Mouse (Mus musculus) kidney, adult 2 months (tissue): ENCODE measurements around the gene Adamtsl3. TPM values are rescaled to one million over a fixed set of nuclear protein-coding genes. Genes with fewer than 3 reads are reported as not detected.

Source experiments
- DNase-seq: peaks from one replicate; pipeline ENCODE4 v3.0.0; 2021
- H3K27ac ChIP-seq: fragments of 200-500 bp; 2 replicates; pipeline ENCODE4 v1.5.1; 2012; ENCODE audit warnings: low read depth, low read length, control low read depth, inconsistent platforms; ENCODE audit not compliant: insufficient read depth
- H3K27me3 ChIP-seq: fragments of 200-500 bp; replicated peaks from 2 replicates; pipeline ENCODE4 v1.6.1; 2012; ENCODE audit warnings: mild to moderate bottlenecking, moderate library complexity, low read length, inconsistent platforms; ENCODE audit not compliant: control insufficient read depth, insufficient read depth
- H3K36me3 ChIP-seq: fragments of 200-500 bp; 2 replicates; pipeline ENCODE4 v1.6.1; 2012; ENCODE audit warnings: mild to moderate bottlenecking, moderate library complexity, low read length, inconsistent platforms; ENCODE audit not compliant: control insufficient read depth, insufficient read depth
- H3K4me1 ChIP-seq: fragments of 200-500 bp; 2 replicates; pipeline ENCODE4 v1.6.1; 2011; ENCODE audit warnings: low read length; ENCODE audit not compliant: control insufficient read depth, insufficient read depth
- H3K4me3 ChIP-seq: fragments of 200-500 bp; 2 replicates; pipeline ENCODE4 v1.5.1; 2011; ENCODE audit warnings: mild to moderate bottlenecking, low read depth, low read length, control low read depth; ENCODE audit not compliant: insufficient read depth
- CTCF ChIP-seq: fragments of 200-500 bp; conservative IDR thresholded peaks from 2 replicates; pipeline ENCODE4 v1.5.1; 2011; ENCODE audit warnings: low read depth, mild to moderate bottlenecking, control low read depth, low read length, moderate library complexity, mixed read lengths; ENCODE audit not compliant: insufficient read depth, insufficient read length
- POLR2A ChIP-seq: fragments of 200-500 bp; IDR thresholded peaks from one replicate; pipeline ENCODE4 v1.6.1; 2011; ENCODE audit warnings: low read depth, low read length, control low read depth
- WGBS: fragments of 180-500 bp; shearing (Covaris S2); methylation state at CpG from one replicate; pipeline ENCODE4 v1.1.7; 2018; 5-methylcytosine and 5-hydroxymethylcytosine counted together
- polyA plus RNA-seq: library from polyadenylated mRNA; depleted of rRNA; stranded (reverse); fragments of >200 nt; gene quantifications from 2 replicates; pipeline ENCODE4 v1.2.3, GENCODE M21; 2012

Gene Adamtsl3
- polyA plus RNA-seq, 1 experiment = 0.41 TPM

DNA sequence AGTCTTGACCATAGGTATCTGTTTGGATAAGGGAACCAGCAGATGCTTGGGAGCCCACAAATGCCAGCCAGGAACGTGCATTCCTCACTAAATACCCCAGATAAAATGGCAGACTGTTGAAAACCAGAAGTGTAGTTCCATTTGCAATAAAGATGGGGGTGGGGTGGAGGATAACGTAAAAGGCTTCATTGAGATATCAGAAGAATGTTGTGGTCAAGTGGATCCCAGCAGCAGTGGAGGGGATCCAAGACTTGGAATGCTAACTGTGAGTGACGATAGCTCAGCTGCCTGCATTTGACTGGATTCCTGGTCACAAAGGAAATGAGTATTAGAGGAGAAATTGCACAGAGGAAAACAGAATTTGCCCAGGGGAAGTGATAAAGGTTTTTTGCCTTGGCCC is 87.1 kb downstream of the Adamtsl3 start:
- H3K36me3 ChIP-seq = no peaks in the 10 kb centered on the region
- no peak overlapping the region for H3K27ac ChIP-seq
- TF ChIP-seq POLR2A (no peak), CTCF (no peak)
- 65% methylated on average over 3 of the region's 3 CpGs for WGBS
- peak; percentile 5 for DNase-seq
- no peaks in the 10 kb centered on the region for H3K4me1 ChIP-seq
- H3K27me3 ChIP-seq = no peaks in the 10 kb centered on the region
- no peak overlapping the region for H3K4me3 ChIP-seq

- WGBS = 84% methylated on average over 2 of the region's 2 CpGs
- DNase-seq = peak; percentile 32
Measured at GRCm38 (mm10) chr7:82423602-82424001, 88.1 kb downstream of the Adamtsl3 start.

GRCm38 (mm10) chr7:82424281-82424680 is 88.8 kb downstream of the Adamtsl3 start:
- Histone ChIP-seq H3K27ac (no peak overlapping the region), H3K36me3 (no peaks in the 10 kb centered on the region), H3K27me3 (no peaks in the 10 kb centered on the region), H3K4me3 (no peak overlapping the region), H3K4me1 (no peaks in the 10 kb centered on the region)
- TF ChIP-seq POLR2A = no peak
- TF ChIP-seq CTCF = no peak
- no peak for DNase-seq
- WGBS = 86% methylated on average over 1 of the region's 1 CpGs

More at GRCm38 (mm10) chr7:82423602-82424001, 88.1 kb downstream of the Adamtsl3 start:
- TF ChIP-seq POLR2A = no peak
- TF ChIP-seq CTCF = no peak
- no peak overlapping the region for H3K27ac ChIP-seq
- no peak overlapping the region for H3K4me3 ChIP-seq
- H3K27me3 ChIP-seq = no peaks in the 10 kb centered on the region
- no peaks in the 10 kb centered on the region for H3K36me3 ChIP-seq
- H3K4me1 ChIP-seq = no peaks in the 10 kb centered on the region

DNA sequence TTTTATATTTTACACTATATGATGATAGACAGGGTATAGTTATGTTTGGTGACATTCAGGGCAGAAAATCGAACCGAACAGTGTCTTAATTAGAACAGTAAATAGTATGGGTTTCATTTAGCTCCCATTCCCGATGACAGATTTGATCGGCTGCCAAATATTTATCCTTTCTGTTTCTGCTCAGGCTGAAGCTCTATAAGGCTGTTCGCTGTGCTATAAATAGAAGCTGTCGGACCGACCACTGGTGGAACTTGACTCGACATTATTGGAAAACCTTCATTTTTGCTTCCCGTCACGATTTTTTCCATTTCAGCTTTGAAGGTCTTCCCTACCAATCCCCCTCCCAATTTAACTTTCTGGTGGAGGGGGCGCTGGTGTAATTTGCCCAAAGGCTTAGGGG is 89.9 kb downstream of the Adamtsl3 start:
- Histone ChIP-seq H3K27me3 (no peaks in the 10 kb centered on the region), H3K27ac (no peak overlapping the region), H3K4me3 (no peak overlapping the region), H3K36me3 (no peaks in the 10 kb centered on the region), H3K4me1 (no peaks in the 10 kb centered on the region)
- no peak for DNase-seq
- TF ChIP-seq POLR2A = no peak
- WGBS = 73% methylated on average over 11 of the region's 11 CpGs

DNA sequence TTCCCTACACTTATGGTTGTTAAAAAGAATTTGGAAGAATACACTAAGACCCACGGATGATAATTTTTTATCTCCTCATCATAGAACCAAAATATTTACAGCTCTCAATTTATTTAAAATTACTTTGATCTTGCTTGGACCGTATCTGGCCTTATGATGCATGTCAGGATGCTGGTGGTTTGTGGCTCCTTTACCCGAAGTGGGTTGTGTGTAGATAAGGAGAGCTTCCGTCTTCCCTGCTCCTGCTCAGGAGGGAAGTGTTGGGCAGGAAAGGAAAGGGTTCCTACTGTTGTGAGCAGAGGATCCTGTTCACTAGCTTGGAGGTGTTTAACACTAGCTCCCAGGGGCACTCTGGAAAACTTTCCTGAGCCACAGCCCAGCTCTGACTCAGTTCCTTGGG is 94.0 kb downstream of the Adamtsl3 start:
- H3K36me3 ChIP-seq = no peaks in the 10 kb centered on the region
- no peak for DNase-seq
- no peak overlapping the region for H3K4me3 ChIP-seq
- no peak overlapping the region for H3K27ac ChIP-seq
- TF ChIP-seq CTCF (no peak), POLR2A (no peak)
- WGBS = 69% methylated on average over 4 of the region's 4 CpGs
- H3K4me1 ChIP-seq = no peaks in the 10 kb centered on the region
- H3K27me3 ChIP-seq = no peaks in the 10 kb centered on the region

DNA sequence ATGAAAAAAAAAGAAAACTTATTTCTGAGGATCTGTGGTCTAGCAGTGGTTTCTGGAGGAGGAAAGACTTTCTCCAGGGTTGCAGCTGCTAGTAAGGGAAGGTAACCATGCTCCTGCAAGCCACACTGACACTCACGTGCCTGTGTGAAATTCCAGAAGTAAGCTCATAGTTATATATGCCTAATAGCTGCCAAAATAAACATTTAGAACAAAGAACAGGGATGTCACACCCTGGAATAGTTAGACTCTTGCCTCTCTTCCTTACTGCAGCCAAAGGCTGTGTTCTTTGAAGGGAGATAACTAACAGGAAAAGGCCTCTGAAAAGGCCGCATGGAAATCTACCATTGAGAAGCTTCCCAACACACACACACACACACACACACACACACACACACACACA is 96.1 kb downstream of the Adamtsl3 start:
- Histone ChIP-seq H3K4me3 (no peak overlapping the region), H3K27ac (no peak overlapping the region), H3K27me3 (no peaks in the 10 kb centered on the region), H3K36me3 (no peaks in the 10 kb centered on the region), H3K4me1 (no peaks in the 10 kb centered on the region)
- 38% methylated on average over 2 of the region's 2 CpGs for WGBS
- no peak for DNase-seq
- TF ChIP-seq POLR2A = no peak
- TF ChIP-seq CTCF = no peak

DNA sequence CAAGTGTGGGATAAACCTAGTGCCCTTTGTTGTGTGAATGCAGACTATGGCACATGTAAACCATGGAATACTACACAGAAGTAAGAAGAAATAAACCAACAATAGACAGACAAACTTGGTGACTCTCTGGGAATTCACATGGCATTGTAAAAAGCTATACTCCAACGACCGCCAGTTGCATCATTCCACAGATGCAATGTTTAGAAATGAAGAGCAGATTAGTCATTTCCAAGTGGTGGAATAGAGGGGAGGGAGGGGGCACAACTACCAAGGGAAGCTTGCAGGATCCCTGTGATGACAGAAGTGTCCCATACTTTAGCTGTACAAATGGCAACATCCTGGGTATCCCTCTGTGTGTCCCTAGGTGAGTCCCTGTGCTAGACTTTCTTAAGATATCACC is 97.7 kb downstream of the Adamtsl3 start:
- DNase-seq = no peak
- 84% methylated on average over 2 of the region's 2 CpGs for WGBS
- Histone ChIP-seq H3K27ac (no peak overlapping the region), H3K4me1 (no peaks in the 10 kb centered on the region), H3K27me3 (no peaks in the 10 kb centered on the region), H3K36me3 (no peaks in the 10 kb centered on the region), H3K4me3 (no peak overlapping the region)
- TF ChIP-seq CTCF (no peak), POLR2A (no peak)

- Histone ChIP-seq H3K4me3 (no peak overlapping the region), H3K27me3 (no peaks in the 10 kb centered on the region), H3K36me3 (no peaks in the 10 kb centered on the region), H3K27ac (no peak overlapping the region), H3K4me1 (no peaks in the 10 kb centered on the region)
- no peak for DNase-seq
- 86% methylated on average over 2 of the region's 2 CpGs for WGBS
- TF ChIP-seq CTCF (no peak), POLR2A (no peak)
Measured at GRCm38 (mm10) chr7:82458376-82458775, 122.9 kb downstream of the Adamtsl3 start.
